Mouse (Mus musculus): ENCODE measurements around the gene Slf2. TPM values are rescaled to one million over a fixed set of nuclear protein-coding genes. Genes with fewer than 3 reads are reported as not detected.

Slf2 gene
- total and polyA plus RNA-seq, 2 experiments, result 7.9 to 15.1 TPM

- peaks cover 36% of the 10 kb centered on the region for H3K36me3 ChIP-seq (ENCODE audit: control insufficient read depth, insufficient read depth, low read length)
Observed at GRCm38 (mm10) chr19:44999647-45000046, 68.7 kb downstream of the Slf2 start.

GRCm38 (mm10) chr19:45002301-45002700 lies 71.3 kb downstream of the Slf2 start:
- Histone ChIP-seq H3K36me3 (ENCODE audit: control insufficient read depth, insufficient read depth, low read length) (peaks cover 24% of the 10 kb centered on the region), H3K4me1 (ENCODE audit: control insufficient read depth, insufficient read depth, low read length) (peaks cover 10% of the 10 kb centered on the region), H3K27me3 (ENCODE audit: control insufficient read depth, insufficient read depth, low read length) (no peaks in the 10 kb centered on the region), H3K79me2 (ENCODE audit: control insufficient read depth, insufficient read depth, low read length) (no peaks in the 10 kb centered on the region), H3K9ac (ENCODE audit: low read depth, low read length) (no peak overlapping the region), H3K27ac (replicated peaks; ENCODE audit: insufficient read depth, low read depth, low read length) (no peak overlapping the region), H3K4me3 (ENCODE audit: insufficient read depth, low read depth, low read length) (no peak overlapping the region)
- no peak for DNase-seq (ENCODE audit: extremely low read depth, low read depth, low spot score)
- no peak for TF ChIP-seq POLR2A (IDR thresholded peaks at IDR 0.05; ENCODE audit: extremely low read depth, insufficient read depth, low read length)
- TF ChIP-seq CTCF (IDR thresholded peaks at IDR 0.05; ENCODE audit: low read depth, low read length), result no peak; the same call in 1 of the 2 replicates
- 62% methylated on average over 3 of the region's 3 CpGs for WGBS

More at GRCm38 (mm10) chr19:44999647-45000046, 68.7 kb downstream of the Slf2 start:
- Histone ChIP-seq H3K27me3 (ENCODE audit: control insufficient read depth, insufficient read depth, low read length) (no peaks in the 10 kb centered on the region), H3K9ac (ENCODE audit: low read depth, low read length) (no peak overlapping the region), H3K27ac (replicated peaks; ENCODE audit: insufficient read depth, low read depth, low read length) (no peak overlapping the region), H3K79me2 (ENCODE audit: control insufficient read depth, insufficient read depth, low read length) (no peaks in the 10 kb centered on the region), H3K4me1 (ENCODE audit: control insufficient read depth, insufficient read depth, low read length) (peaks cover 2% of the 10 kb centered on the region), H3K4me3 (ENCODE audit: insufficient read depth, low read depth, low read length) (no peak overlapping the region)
- WGBS, result 83% methylated on average over 8 of the region's 8 CpGs
- no peak for TF ChIP-seq CTCF (IDR thresholded peaks at IDR 0.05; ENCODE audit: low read depth, low read length)
- TF ChIP-seq POLR2A (IDR thresholded peaks at IDR 0.05; ENCODE audit: extremely low read depth, insufficient read depth, low read length), result no peak
- no peak for DNase-seq (ENCODE audit: extremely low read depth, low read depth, low spot score)

GRCm38 (mm10) chr19:45003740-45004516 lies 73.0 kb downstream of the Slf2 start:
- Histone ChIP-seq H3K27ac (replicated peaks; ENCODE audit: insufficient read depth, low read depth, low read length) (no peak overlapping the region), H3K4me1 (ENCODE audit: control insufficient read depth, insufficient read depth, low read length) (peaks cover 15% of the 10 kb centered on the region), H3K27me3 (ENCODE audit: control insufficient read depth, insufficient read depth, low read length) (no peaks in the 10 kb centered on the region), H3K36me3 (ENCODE audit: control insufficient read depth, insufficient read depth, low read length) (peaks cover 16% of the 10 kb centered on the region; the same call in 1 of the 2 replicates), H3K4me3 (ENCODE audit: insufficient read depth, low read depth, low read length) (no peak overlapping the region), H3K9ac (ENCODE audit: low read depth, low read length) (no peak overlapping the region), H3K79me2 (ENCODE audit: control insufficient read depth, insufficient read depth, low read length) (no peaks in the 10 kb centered on the region)
- 80% methylated on average over 7 of the region's 7 CpGs for WGBS
- no peak for TF ChIP-seq POLR2A (IDR thresholded peaks at IDR 0.05; ENCODE audit: extremely low read depth, insufficient read depth, low read length)
- TF ChIP-seq CTCF (IDR thresholded peaks at IDR 0.05; ENCODE audit: low read depth, low read length), result no peak
- peak; percentile 24 for DNase-seq (ENCODE audit: extremely low read depth, low read depth, low spot score)

- Histone ChIP-seq H3K9ac (ENCODE audit: low read depth, low read length) (peak within 1 kb of the TSS; percentile 91), H3K4me3 (ENCODE audit: insufficient read depth, low read depth, low read length) (peak within 1 kb of the TSS; percentile 82), H3K36me3 (ENCODE audit: control insufficient read depth, insufficient read depth, low read length) (peaks cover 14% of the 10 kb centered on the region), H3K79me2 (ENCODE audit: control insufficient read depth, insufficient read depth, low read length) (no peaks in the 10 kb centered on the region), H3K4me1 (ENCODE audit: control insufficient read depth, insufficient read depth, low read length) (peaks cover 15% of the 10 kb centered on the region), H3K27ac (replicated peaks; ENCODE audit: insufficient read depth, low read depth, low read length) (peak within 1 kb of the TSS; percentile 78), H3K27me3 (ENCODE audit: control insufficient read depth, insufficient read depth, low read length) (no peaks in the 10 kb centered on the region)
- WGBS, result 7% methylated on average over 16 of the region's 16 CpGs
- DNase-seq (ENCODE audit: extremely low read depth, low read depth, low spot score), result peak; percentile 75
- TF ChIP-seq CTCF (IDR thresholded peaks at IDR 0.05; ENCODE audit: low read depth, low read length), result no peak
- TF ChIP-seq POLR2A (IDR thresholded peaks at IDR 0.05; ENCODE audit: extremely low read depth, insufficient read depth, low read length), result 0 out of 2 replicates have a peak, but pooled peaks have one; percentile 37
Observed at GRCm38 (mm10) chr19:45005444-45005843, 74.5 kb downstream of the Slf2 start, which contains the start of gene Twnk. Gene Twnk (plus strand): TSS chr19:45005663.

- TF ChIP-seq POLR2A (IDR thresholded peaks at IDR 0.05; ENCODE audit: extremely low read depth, insufficient read depth, low read length) (0 out of 2 replicates have a peak, but pooled peaks have one; percentile 45), CTCF (IDR thresholded peaks at IDR 0.05; ENCODE audit: low read depth, low read length) (no peak)
- peak within 1 kb of the TSS; percentile 78 for H3K27ac ChIP-seq (replicated peaks; ENCODE audit: insufficient read depth, low read depth, low read length)
- H3K4me3 ChIP-seq (ENCODE audit: insufficient read depth, low read depth, low read length), result peak within 1 kb of the TSS; percentile 82
- H3K4me1 ChIP-seq (ENCODE audit: control insufficient read depth, insufficient read depth, low read length), result peaks cover 15% of the 10 kb centered on the region
- H3K9ac ChIP-seq (ENCODE audit: low read depth, low read length), result peak within 1 kb of the TSS; percentile 91
- no peaks in the 10 kb centered on the region for H3K79me2 ChIP-seq (ENCODE audit: control insufficient read depth, insufficient read depth, low read length)
- under 1% methylated on average over 82 of the region's 82 CpGs for WGBS
- no peaks in the 10 kb centered on the region for H3K27me3 ChIP-seq (ENCODE audit: control insufficient read depth, insufficient read depth, low read length)
- peaks cover 9% of the 10 kb centered on the region for H3K36me3 ChIP-seq (ENCODE audit: control insufficient read depth, insufficient read depth, low read length)
- DNase-seq (ENCODE audit: extremely low read depth, low read depth, low spot score), result peak; percentile 86
Observed at GRCm38 (mm10) chr19:45005957-45006712, 75.2 kb downstream of the Slf2 start, which contains the start of gene Mrpl43. Gene Mrpl43 (minus strand): TSS chr19:45006442.
